Mouse (Mus musculus) liver, embryonic 12.5 days (tissue): ENCODE results near the gene Adcy5. TPM values are rescaled to one million over a fixed set of nuclear protein-coding genes. Genes with fewer than 3 reads are reported as not detected.

Source experiments
- ATAC-seq: fragments of 200-750 bp; cut with Nextera tagmentation; 2 replicates; pipeline ENCODE4 v1.8.0; 2017; ENCODE audit warnings: moderate number of reproducible peaks, mild to moderate bottlenecking, moderate library complexity
- H3K27ac ChIP-seq: fragments of 300-500 bp; sonication (generic); 2 replicates; pipeline ENCODE4 v1.5.1; 2016; ENCODE audit warnings: mild to moderate bottlenecking
- H3K27me3 ChIP-seq: fragments of 300-500 bp; sonication (generic); replicated peaks from 2 replicates; pipeline ENCODE4 v1.6.1; 2016; ENCODE audit warnings: mild to moderate bottlenecking, moderate library complexity
- H3K36me3 ChIP-seq: fragments of 300-500 bp; sonication (generic); 2 replicates; pipeline ENCODE4 v1.6.1; 2016; ENCODE audit warnings: mild to moderate bottlenecking, moderate library complexity
- H3K4me1 ChIP-seq: fragments of 300-500 bp; sonication (generic); 2 replicates; pipeline ENCODE4 v1.6.1; 2016
- H3K4me2 ChIP-seq: fragments of 300-500 bp; sonication (generic); 2 replicates; pipeline ENCODE4 v1.6.1; 2016; ENCODE audit warnings: mild to moderate bottlenecking, moderate library complexity
- H3K4me3 ChIP-seq: fragments of 300-500 bp; sonication (generic); 2 replicates; pipeline ENCODE4 v1.5.1; 2016; ENCODE audit warnings: mild to moderate bottlenecking, moderate library complexity
- H3K9ac ChIP-seq: fragments of 300-500 bp; sonication (generic); 2 replicates; pipeline ENCODE4 v1.6.1; 2016; ENCODE audit warnings: mild to moderate bottlenecking, moderate library complexity
- H3K9me3 ChIP-seq: fragments of 300-500 bp; sonication (generic); replicated peaks from 2 replicates; pipeline ENCODE4 v1.6.1; 2016; ENCODE audit warnings: mild to moderate bottlenecking, moderate library complexity
- WGBS: fragments of 180-500 bp; shearing (Covaris S2); methylation state at CpG from one replicate; pipeline ENCODE4 v1.1.7; 2016; ENCODE audit not compliant: insufficient replicate concordance; 5-methylcytosine and 5-hydroxymethylcytosine counted together
- polyA plus RNA-seq: library from polyadenylated mRNA; unstranded; fragments of >200 nt; fragmentation: Nextera tagmentation; extraction: Ambion mirVana; gene quantifications from 2 replicates; pipeline ENCODE4 v1.2.1, GENCODE M21; 2016

The Adcy5 gene
- polyA plus RNA-seq, 1 experiment from 2014 or later = 0.27 TPM

DNA sequence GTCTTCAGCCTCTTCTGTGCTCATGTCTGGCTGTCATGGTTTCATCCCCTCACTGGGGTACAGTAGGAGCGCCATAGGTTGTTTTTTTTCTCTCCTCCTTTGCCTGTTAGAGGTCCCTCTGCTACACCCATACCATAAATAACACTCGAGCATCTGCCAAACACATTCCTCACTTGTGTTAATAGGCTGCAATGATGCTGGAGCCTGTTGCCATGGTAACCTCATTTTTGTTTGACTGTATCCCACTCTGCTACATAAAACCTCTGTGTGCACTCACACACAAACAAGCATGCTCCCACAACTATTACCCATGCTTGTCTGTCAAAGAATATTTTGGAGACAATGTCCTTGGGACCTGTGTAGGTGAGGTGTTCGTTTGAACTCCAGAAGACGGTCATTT is 5.3 kb downstream of the Adcy5 start:
- 56% methylated on average over 4 of the region's 4 CpGs for WGBS
- ATAC-seq = no peak
- Histone ChIP-seq H3K27ac (no peak overlapping the region), H3K4me2 (no peak overlapping the region), H3K4me3 (no peak overlapping the region), H3K27me3 (peaks cover 86% of the 10 kb centered on the region), H3K9me3 (no peaks in the 10 kb centered on the region), H3K36me3 (no peaks in the 10 kb centered on the region), H3K4me1 (peaks cover 13% of the 10 kb centered on the region), H3K9ac (no peak overlapping the region)

DNA sequence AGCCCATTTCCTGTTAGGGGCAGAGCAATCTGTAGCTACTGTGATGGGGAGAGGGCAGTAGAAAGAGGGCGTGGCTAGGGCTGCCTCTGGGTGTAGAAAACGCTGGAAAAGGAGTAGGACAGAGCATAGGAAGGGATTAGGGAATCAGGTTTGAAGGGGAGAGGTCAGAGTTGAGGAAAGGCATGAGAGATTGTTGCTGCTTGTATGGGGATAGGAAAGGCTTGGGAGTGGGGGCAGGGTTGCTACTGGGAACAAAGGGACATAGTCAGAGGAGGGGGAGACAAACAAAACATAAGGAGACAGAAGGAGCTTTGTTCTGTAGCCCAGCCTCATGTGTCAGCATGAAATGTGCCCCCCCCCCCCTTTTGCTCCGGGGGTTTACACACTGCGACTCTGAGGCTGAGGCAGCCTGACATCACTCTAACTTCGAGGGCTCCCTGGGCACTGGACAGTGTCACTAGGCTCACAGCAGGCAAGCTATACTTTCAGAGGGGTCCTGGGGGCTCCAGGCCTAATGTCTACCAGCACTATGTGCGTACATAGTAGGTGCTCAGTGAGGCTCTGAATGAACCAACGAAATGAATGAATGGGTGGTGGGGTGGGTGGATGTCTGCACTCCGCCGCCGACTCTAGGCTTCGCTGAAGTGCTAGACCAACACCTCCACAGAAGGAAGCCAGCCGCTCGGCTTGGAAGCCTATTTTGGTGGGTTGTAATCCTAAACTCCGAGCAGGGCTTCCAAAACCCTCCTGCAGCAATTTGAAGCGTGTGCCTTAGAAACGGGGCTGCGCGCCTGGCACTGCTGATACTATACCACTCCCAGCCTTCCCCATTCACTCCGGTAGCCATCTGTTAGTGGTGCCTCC is 9.9 kb downstream of the Adcy5 start:
- H3K27ac ChIP-seq = no peak overlapping the region

GRCm38 (mm10) chr16:35165361-35165760 is 10.7 kb downstream of the Adcy5 start:
- H3K9me3 ChIP-seq = no peaks in the 10 kb centered on the region
- H3K4me1 ChIP-seq = no peaks in the 10 kb centered on the region
- H3K36me3 ChIP-seq = no peaks in the 10 kb centered on the region
- ATAC-seq = no peak
- H3K9ac ChIP-seq = no peak overlapping the region
- H3K4me3 ChIP-seq = no peak overlapping the region
- no peak overlapping the region for H3K4me2 ChIP-seq
- H3K27ac ChIP-seq = no peak overlapping the region
- peaks cover 50% of the 10 kb centered on the region for H3K27me3 ChIP-seq
- WGBS = 68% methylated on average over 6 of the region's 6 CpGs

More for the DNA sequence above, 9.9 kb downstream of the Adcy5 start:
- H3K27me3 ChIP-seq = peaks cover 56% of the 10 kb centered on the region
- no peak overlapping the region for H3K4me2 ChIP-seq
- no peak overlapping the region for H3K4me3 ChIP-seq
- H3K9ac ChIP-seq = no peak overlapping the region
- H3K4me1 ChIP-seq = no peaks in the 10 kb centered on the region
- ATAC-seq = no peak
- no peaks in the 10 kb centered on the region for H3K9me3 ChIP-seq
- H3K36me3 ChIP-seq = no peaks in the 10 kb centered on the region
- 51% methylated on average over 19 of the region's 19 CpGs for WGBS

- H3K9ac ChIP-seq = no peak overlapping the region
- peaks cover 45% of the 10 kb centered on the region for H3K27me3 ChIP-seq
- no peak overlapping the region for H3K4me3 ChIP-seq
- H3K4me1 ChIP-seq = no peaks in the 10 kb centered on the region
- H3K4me2 ChIP-seq = no peak overlapping the region
- 73% methylated on average over 3 of the region's 3 CpGs for WGBS
- ATAC-seq = no peak
- H3K9me3 ChIP-seq = no peaks in the 10 kb centered on the region
- no peaks in the 10 kb centered on the region for H3K36me3 ChIP-seq
- H3K27ac ChIP-seq = no peak overlapping the region
Measured at GRCm38 (mm10) chr16:35165788-35166187, 11.1 kb downstream of the Adcy5 start.

DNA sequence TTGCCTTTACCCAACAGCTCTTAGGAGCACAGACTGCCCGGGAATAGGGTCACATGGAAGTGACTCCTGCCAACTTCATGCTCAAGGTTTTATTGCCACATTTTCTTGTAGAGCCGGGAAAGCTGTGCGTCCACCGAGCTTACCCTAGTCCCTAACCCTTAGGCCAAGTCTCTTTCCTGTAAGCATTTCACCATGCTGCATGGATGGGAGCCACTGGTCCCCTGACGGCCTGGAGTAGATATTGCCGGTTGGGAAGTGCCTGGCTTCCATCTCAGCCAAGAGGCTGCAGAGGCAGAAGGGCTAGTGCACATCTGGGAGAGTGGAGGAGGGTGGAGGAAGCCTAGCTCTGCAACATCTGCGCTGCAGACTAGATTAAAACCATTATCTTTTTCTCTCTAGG is 14.8 kb downstream of the Adcy5 start:
- ATAC-seq = no peak
- 52% methylated on average over 7 of the region's 7 CpGs for WGBS
- Histone ChIP-seq H3K4me3 (no peak overlapping the region), H3K9me3 (no peaks in the 10 kb centered on the region), H3K27me3 (peaks cover 25% of the 10 kb centered on the region), H3K4me1 (no peaks in the 10 kb centered on the region), H3K9ac (no peak overlapping the region), H3K4me2 (no peak overlapping the region), H3K27ac (no peak overlapping the region), H3K36me3 (no peaks in the 10 kb centered on the region)

GRCm38 (mm10) chr16:35172195-35172594 is 17.5 kb downstream of the Adcy5 start:
- Histone ChIP-seq H3K4me2 (no peak overlapping the region), H3K4me3 (no peak overlapping the region), H3K36me3 (no peaks in the 10 kb centered on the region), H3K27ac (no peak overlapping the region), H3K4me1 (no peaks in the 10 kb centered on the region), H3K9me3 (no peaks in the 10 kb centered on the region), H3K27me3 (peaks cover 4% of the 10 kb centered on the region), H3K9ac (no peak overlapping the region)
- no peak for ATAC-seq
- 57% methylated on average over 5 of the region's 5 CpGs for WGBS

DNA sequence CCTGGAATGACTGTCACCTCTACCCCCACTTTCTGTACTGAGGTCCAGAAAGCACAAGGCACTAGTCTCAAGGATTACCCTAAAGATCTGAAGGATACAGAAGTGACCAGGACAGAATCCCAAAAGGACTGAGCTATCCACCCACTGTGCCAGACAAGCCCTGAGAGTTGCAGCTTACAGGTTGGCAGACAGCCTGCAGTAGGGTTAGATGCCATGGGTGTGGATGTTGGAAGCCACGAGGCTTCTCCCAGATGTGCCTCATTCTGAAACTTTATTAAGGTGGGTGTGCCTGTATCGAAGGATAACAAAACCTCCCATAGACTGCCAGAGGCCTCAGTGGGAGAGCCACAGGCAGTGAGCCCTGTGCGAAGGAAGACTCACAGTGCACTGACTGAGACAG is 23.8 kb downstream of the Adcy5 start:
- ATAC-seq = no peak
- Histone ChIP-seq H3K4me2 (no peak overlapping the region), H3K27ac (no peak overlapping the region), H3K4me1 (no peaks in the 10 kb centered on the region), H3K36me3 (no peaks in the 10 kb centered on the region), H3K9ac (no peak overlapping the region), H3K4me3 (no peak overlapping the region), H3K27me3 (peaks cover 10% of the 10 kb centered on the region; the same call in 1 of the 2 replicates), H3K9me3 (no peaks in the 10 kb centered on the region)
- WGBS = 60% methylated on average over 3 of the region's 3 CpGs

GRCm38 (mm10) chr16:35179082-35179481 is 24.4 kb downstream of the Adcy5 start:
- no peak overlapping the region for H3K9ac ChIP-seq
- H3K4me1 ChIP-seq = no peaks in the 10 kb centered on the region
- H3K4me2 ChIP-seq = no peak overlapping the region
- no peak for ATAC-seq
- WGBS = 61% methylated on average over 8 of the region's 8 CpGs
- peaks cover 10% of the 10 kb centered on the region; the same call in 1 of the 2 replicates for H3K27me3 ChIP-seq
- no peak overlapping the region for H3K4me3 ChIP-seq
- no peaks in the 10 kb centered on the region for H3K9me3 ChIP-seq
- H3K36me3 ChIP-seq = no peaks in the 10 kb centered on the region
- no peak overlapping the region for H3K27ac ChIP-seq

- 67% methylated on average over 11 of the region's 11 CpGs for WGBS
- H3K4me2 ChIP-seq = no peak overlapping the region
- no peaks in the 10 kb centered on the region for H3K36me3 ChIP-seq
- no peak for ATAC-seq
- no peak overlapping the region for H3K9ac ChIP-seq
- no peaks in the 10 kb centered on the region for H3K9me3 ChIP-seq
- H3K4me1 ChIP-seq = no peaks in the 10 kb centered on the region
- H3K27ac ChIP-seq = no peak overlapping the region
- H3K4me3 ChIP-seq = no peak overlapping the region
- H3K27me3 ChIP-seq = peaks cover 5% of the 10 kb centered on the region; the same call in 1 of the 2 replicates
Measured at GRCm38 (mm10) chr16:35183161-35183560, 28.5 kb downstream of the Adcy5 start.

DNA sequence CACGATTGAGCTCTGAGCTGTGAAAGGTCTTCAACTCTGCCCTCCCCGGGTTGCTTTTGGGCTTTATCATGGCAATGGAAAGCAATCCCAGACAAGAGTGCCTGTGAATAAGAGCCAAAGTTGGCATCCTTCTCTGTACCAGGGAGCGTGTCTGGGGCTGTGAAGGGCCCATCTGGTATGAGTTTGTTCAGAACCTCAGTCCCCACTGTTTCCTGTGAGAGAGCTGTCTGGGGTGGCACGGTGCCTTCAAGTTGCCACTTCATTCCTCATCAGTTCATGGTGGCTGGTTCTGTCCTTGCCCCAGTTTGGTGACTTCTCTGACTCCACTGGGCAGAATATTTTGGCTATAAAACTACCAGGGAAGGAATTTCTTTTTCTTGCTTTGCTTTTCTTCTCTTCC is 33.4 kb downstream of the Adcy5 start:
- Histone ChIP-seq H3K27ac (no peak overlapping the region), H3K9me3 (no peaks in the 10 kb centered on the region), H3K4me2 (no peak overlapping the region), H3K9ac (no peak overlapping the region), H3K4me3 (no peak overlapping the region), H3K27me3 (no peaks in the 10 kb centered on the region), H3K36me3 (no peaks in the 10 kb centered on the region), H3K4me1 (peaks cover 3% of the 10 kb centered on the region; the same call in 1 of the 2 replicates)
- 65% methylated on average over 4 of the region's 4 CpGs for WGBS
- no peak for ATAC-seq

GRCm38 (mm10) chr16:35189420-35190141 is 34.9 kb downstream of the Adcy5 start:
- Histone ChIP-seq H3K36me3 (no peaks in the 10 kb centered on the region), H3K27me3 (no peaks in the 10 kb centered on the region), H3K4me1 (peaks cover 7% of the 10 kb centered on the region; the same call in 1 of the 2 replicates), H3K27ac (no peak overlapping the region), H3K9me3 (no peaks in the 10 kb centered on the region), H3K4me2 (no peak overlapping the region), H3K9ac (no peak overlapping the region), H3K4me3 (no peak overlapping the region)
- 54% methylated on average over 11 of the region's 11 CpGs for WGBS
- ATAC-seq = no peak

DNA sequence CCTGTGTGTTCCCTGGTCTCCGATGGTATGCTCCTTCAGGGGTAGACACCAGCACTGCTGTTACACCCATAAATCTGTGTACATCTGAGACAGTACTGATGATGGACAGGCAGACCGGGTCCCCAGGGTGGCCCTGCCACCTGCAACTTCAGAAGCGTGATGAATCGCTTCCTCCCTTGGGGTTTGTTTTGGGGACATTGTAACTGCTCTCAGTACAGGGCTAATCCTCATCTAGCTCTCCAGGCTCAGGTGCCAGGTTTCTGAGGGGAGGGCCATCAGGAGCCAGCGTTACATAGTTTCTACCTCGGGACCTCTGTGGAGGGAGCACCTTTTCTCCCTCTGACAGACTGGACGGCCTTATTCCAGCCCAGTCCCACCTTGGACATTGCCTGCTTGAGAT is 36.1 kb downstream of the Adcy5 start:
- H3K36me3 ChIP-seq = no peaks in the 10 kb centered on the region
- no peak overlapping the region for H3K4me2 ChIP-seq
- H3K4me1 ChIP-seq = peaks cover 7% of the 10 kb centered on the region; the same call in 1 of the 2 replicates
- no peak overlapping the region for H3K9ac ChIP-seq
- H3K27me3 ChIP-seq = no peaks in the 10 kb centered on the region
- ATAC-seq = no peak
- no peak overlapping the region for H3K27ac ChIP-seq
- H3K9me3 ChIP-seq = no peaks in the 10 kb centered on the region
- H3K4me3 ChIP-seq = no peak overlapping the region
- WGBS = 62% methylated on average over 7 of the region's 7 CpGs
